Mouse (Mus musculus) urinary bladder, postnatal 14 days (tissue): ENCODE results near the gene Olfr681.
"Not testable (repeated sequence)": the region's sequence is repeated elsewhere in the genome, so short reads cannot be mapped to it uniquely, and the experiment has no call there.

ENCODE experiments used
- DNase-seq: peaks from one replicate; pipeline ENCODE4 v3.0.0; 2021; ENCODE audit warnings: low spot score

Gene Olfr681

GRCm38 (mm10) chr7:105116536-105116935 lies at the start of gene Olfr681:
TSS of gene Olfr681 (plus strand) at chr7:105116836.
- no peak for DNase-seq

DNA sequence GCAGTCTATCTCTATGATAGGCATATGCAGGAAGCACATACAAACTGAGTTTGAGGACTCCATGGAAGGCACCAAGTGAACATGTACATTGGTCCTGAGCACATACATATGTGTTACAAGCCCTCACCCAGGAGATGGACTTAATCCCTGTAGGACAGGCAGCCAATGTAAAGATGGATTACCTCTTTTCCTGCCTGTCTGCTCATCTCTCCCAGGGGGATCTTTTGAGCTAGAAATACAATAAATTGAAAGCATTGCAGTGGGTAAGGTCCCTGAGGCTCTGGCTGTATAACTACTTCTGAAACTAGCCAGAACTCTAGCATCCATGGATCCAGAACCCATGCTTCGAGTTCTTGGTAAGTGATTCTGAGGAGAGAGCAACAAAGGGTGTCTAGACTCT lies 35.7 kb upstream of the Olfr681 start, which contains the start of gene Olfr679:
TSS of gene Olfr679 (plus strand) at position 301 of the 400 bp plus-strand sequence.
- no peak for DNase-seq

GRCm38 (mm10) chr7:105092717-105093116 lies 23.9 kb upstream of the Olfr681 start, which contains the start of gene Olfr680-ps1:
TSS of gene Olfr680-ps1 (minus strand) at chr7:105092817.
- not testable (repeated sequence) for DNase-seq

DNA sequence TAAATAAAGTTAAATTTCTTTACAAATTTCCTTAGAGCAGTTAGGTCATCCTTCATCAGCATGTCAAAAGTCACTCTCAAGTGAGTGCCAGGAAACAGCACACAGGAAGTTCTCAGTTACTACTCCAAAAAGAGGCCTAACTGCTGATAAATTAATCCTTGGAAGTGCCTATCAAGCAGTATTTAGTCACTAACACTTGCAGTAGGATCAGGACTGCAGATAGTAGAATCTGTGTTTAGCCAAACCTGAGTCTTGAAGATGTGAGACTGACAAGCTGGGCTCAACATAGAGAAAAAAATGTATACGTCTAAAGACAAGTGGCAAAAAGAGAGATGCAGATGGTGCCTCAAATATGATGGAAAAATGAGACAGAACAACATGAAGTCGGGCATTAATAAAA lies 24.6 kb downstream of the Olfr681 start:
- DNase-seq, result no peak

GRCm38 (mm10) chr7:105146912-105147311 lies 30.3 kb downstream of the Olfr681 start, which contains the start of gene Olfr683:
TSS of gene Olfr683 (minus strand) at chr7:105147012.
- DNase-seq, result no peak

DNA sequence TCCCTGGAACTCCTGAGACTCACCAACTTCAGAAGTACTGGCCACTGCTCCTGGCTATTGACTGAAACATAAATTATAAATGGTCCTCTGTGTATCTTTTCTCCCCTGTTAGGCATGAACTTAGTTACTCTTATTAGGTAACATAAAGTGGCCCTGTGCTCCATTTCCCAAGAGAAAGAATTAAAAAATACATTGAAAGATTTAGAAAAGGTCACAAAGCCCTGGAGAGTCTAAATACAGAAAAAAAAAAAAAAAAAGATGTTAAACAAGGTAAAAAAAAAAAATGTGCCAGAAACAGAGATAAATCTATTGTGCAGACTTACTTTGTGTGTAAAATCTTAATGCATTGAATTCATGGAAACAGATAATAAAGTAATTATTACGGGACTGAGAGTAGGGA lies 46.9 kb downstream of the Olfr681 start, which contains the start of gene Olfr684:
TSS of gene Olfr684 (minus strand) at position 101 of the 400 bp plus-strand sequence.
- no peak for DNase-seq

DNA sequence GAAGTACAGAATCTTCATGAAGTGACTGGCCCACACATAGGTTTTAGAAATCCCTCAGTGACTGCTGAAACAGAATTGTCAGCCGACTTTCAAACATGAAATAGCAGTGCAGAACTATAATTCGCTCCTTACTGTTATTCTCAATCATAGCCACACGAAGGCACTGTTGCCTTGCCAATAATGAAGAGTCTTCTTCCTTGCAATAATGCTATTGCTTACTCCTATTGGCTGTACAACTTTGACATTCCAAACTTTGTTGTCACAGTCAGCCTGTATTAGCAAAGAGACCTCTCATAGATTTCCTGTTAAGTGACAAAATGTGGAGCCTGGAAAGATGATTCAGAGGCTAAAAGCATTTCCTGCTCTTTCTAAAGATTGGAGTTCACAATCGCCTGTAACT lies 54.1 kb downstream of the Olfr681 start:
- DNase-seq, result no peak
